Mouse (Mus musculus) brain, adult 10 weeks (tissue): Measurements from ENCODE around the gene Gm11214. TPM values are rescaled to one million over a fixed set of nuclear protein-coding genes. Genes with fewer than 3 reads are reported as not detected.

Experiments used
- polyA plus RNA-seq: library from polyadenylated mRNA; stranded (reverse); fragments of 350-450 nt; fragmentation: Illumina TruSeq; extraction: RNeasy Lipid Tissue Mini Kit (QIAGEN cat#74804); gene quantifications from one replicate; pipeline ENCODE4 v1.2.3, GENCODE M21; 2015; ENCODE audit warnings: low read depth, low replicate concordance

Gm11214 gene
- polyA plus RNA-seq = not detected

DNA sequence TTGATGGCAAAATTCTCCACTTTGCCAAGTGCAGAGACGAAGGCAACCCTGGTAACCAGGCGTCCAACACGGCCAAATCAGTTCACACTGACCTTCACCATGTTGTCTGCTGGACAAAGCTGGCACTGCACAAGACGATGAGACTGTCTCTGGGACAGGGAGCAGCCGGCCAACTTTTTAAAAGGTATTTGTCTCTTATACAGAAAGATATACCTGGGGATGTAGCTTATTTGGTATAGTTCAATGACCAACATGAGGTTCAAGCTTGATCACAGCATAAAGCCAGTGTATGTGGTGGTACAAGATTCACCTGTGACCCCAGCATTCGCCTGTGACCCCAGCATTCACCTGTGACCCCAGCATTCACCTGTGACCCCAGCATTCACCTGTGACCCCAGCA, at the start of gene Gm11214:
TSS of gene Gm11214 (minus strand) at position 101 of the 400 bp plus-strand sequence.

DNA sequence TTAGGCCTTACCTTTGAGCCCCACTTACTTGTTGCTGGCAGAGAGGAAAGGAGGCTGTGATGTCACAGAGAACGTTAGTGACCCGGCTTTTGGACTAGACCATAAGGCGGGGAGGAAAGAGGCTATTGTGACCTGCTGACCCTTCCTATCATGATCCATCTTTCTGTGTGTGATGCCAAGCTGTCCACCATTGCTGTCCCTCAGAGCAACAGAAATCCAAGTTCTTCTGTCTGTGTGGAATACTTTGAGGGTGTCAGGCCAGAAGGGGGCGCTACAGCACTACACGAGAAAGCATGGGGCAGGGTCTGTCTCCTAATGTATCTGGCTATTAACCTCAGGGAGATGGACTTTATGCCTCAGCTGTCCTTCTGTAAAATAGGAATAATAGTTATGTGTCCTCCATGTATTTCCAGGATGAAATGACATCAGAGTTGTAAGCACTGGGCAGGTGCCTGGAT, 40.8 kb downstream of the Gm11214 start, which contains the start of gene Tex48:
TSS of gene Tex48 (minus strand) at position 51 of the 458 bp plus-strand sequence.

Other genes with a start within 250 kb of the Gm11214 start
- gene Whrn, start 167.4 kb downstream of the Gm11214 start, polyA plus RNA-seq = 30.1 TPM
- gene Atp6v1g1, start 118.6 kb downstream of the Gm11214 start, polyA plus RNA-seq = 246 TPM
- 11.1 TPM for gene Tmem268, start 104.6 kb downstream of the Gm11214 start, polyA plus RNA-seq
- gene Gm11213, start 58.1 kb downstream of the Gm11214 start, polyA plus RNA-seq = not detected
- not detected for gene Tex48, start 41.0 kb downstream of the Gm11214 start, polyA plus RNA-seq
- not detected for gene Tnfsf15, start 81.7 kb upstream of the Gm11214 start, polyA plus RNA-seq
- gene Tnfsf8, start 198.0 kb upstream of the Gm11214 start, polyA plus RNA-seq = not detected